Mouse (Mus musculus) NIH3T3 (cell line): ENCODE measurements around the gene Itga6.
A peak's percentile ranks its signal among the peaks of the same experiment; 100 is the strongest.
"Not testable (repeated sequence)": the region's sequence is repeated elsewhere in the genome, so short reads cannot be mapped to it uniquely, and the experiment has no call there.

Experiments used
- DNase-seq: peaks from one replicate; pipeline ENCODE4 v3.0.0-alpha.2; 2012; ENCODE audit warnings: low read depth

The Itga6 gene

GRCm38 (mm10) chr2:71891536-71891935 lies 146.1 kb downstream of the Itga6 start:
- no peak for DNase-seq

- DNase-seq, result no peak
These were observed 147.4 kb downstream of the Itga6 start for GRCm38 (mm10) chr2:71892741-71893349.

- no peak for DNase-seq
These were observed 150.3 kb downstream of the Itga6 start for GRCm38 (mm10) chr2:71895596-71896286.

- no peak for DNase-seq
These were observed 152.0 kb downstream of the Itga6 start for GRCm38 (mm10) chr2:71897420-71897819.

- DNase-seq, result peak; percentile 78
These were observed 153.0 kb downstream of the Itga6 start for GRCm38 (mm10) chr2:71898335-71898856.

GRCm38 (mm10) chr2:71899886-71900285 lies 154.5 kb downstream of the Itga6 start:
- no peak for DNase-seq

GRCm38 (mm10) chr2:71905154-71905553 lies 159.7 kb downstream of the Itga6 start:
- DNase-seq, result no peak

- DNase-seq, result not testable (repeated sequence)
These were observed 160.9 kb downstream of the Itga6 start for GRCm38 (mm10) chr2:71906356-71906755.
